Mouse (Mus musculus) forebrain, embryonic 13.5 days (tissue): ENCODE results near the gene Eif2ak2. TPM values are rescaled to one million over a fixed set of nuclear protein-coding genes. Genes with fewer than 3 reads are reported as not detected.

Source experiments
- ATAC-seq: fragments of 200-750 bp; cut with Nextera tagmentation; 2 replicates; pipeline ENCODE4 v1.8.0; 2017
- H3K27ac ChIP-seq: fragments of 300-500 bp; sonication (generic); 2 replicates; pipeline ENCODE4 v1.5.1; 2015; ENCODE audit warnings: inconsistent platforms, mild to moderate bottlenecking, moderate library complexity
- H3K27me3 ChIP-seq: fragments of 300-500 bp; sonication (generic); 2 replicates; pipeline ENCODE4 v1.6.1; 2015; ENCODE audit warnings: mild to moderate bottlenecking, inconsistent platforms
- H3K36me3 ChIP-seq: fragments of 300-500 bp; sonication (generic); 2 replicates; pipeline ENCODE4 v1.6.1; 2015; ENCODE audit warnings: mild to moderate bottlenecking, inconsistent platforms; ENCODE audit not compliant: poor library complexity, severe bottlenecking
- H3K4me1 ChIP-seq: fragments of 300-500 bp; sonication (generic); 2 replicates; pipeline ENCODE4 v1.6.1; 2015; ENCODE audit warnings: inconsistent platforms
- H3K4me2 ChIP-seq: fragments of 300-500 bp; sonication (generic); 2 replicates; pipeline ENCODE4 v1.6.1; 2015; ENCODE audit warnings: inconsistent platforms, mild to moderate bottlenecking, moderate library complexity
- H3K4me3 ChIP-seq: fragments of 300-500 bp; sonication (generic); 2 replicates; pipeline ENCODE4 v1.5.1; 2015; ENCODE audit warnings: mild to moderate bottlenecking, inconsistent platforms
- H3K9ac ChIP-seq: fragments of 300-500 bp; sonication (generic); 2 replicates; pipeline ENCODE4 v1.6.1; 2015; ENCODE audit warnings: mild to moderate bottlenecking, inconsistent platforms
- H3K9me3 ChIP-seq: fragments of 300-500 bp; sonication (generic); replicated peaks from 2 replicates; pipeline ENCODE4 v1.6.1; 2016; ENCODE audit warnings: inconsistent platforms
- WGBS: fragments of 180-500 bp; shearing (Covaris S2); methylation state at CpG from one replicate; pipeline ENCODE4 v1.1.7; 2015; 5-methylcytosine and 5-hydroxymethylcytosine counted together
- polyA plus RNA-seq: library from polyadenylated mRNA; unstranded; fragments of >200 nt; fragmentation: Nextera tagmentation; extraction: Ambion mirVana; gene quantifications from 2 replicates; pipeline ENCODE4 v1.2.1, GENCODE M21; 2015

The Eif2ak2 gene
- polyA plus RNA-seq, 1 experiment from 2014 or later, result 5.2 TPM

- ATAC-seq, result no peak
- no peak overlapping the region for H3K4me3 ChIP-seq
- H3K9ac ChIP-seq, result no peak overlapping the region
- no peaks in the 10 kb centered on the region for H3K27me3 ChIP-seq
- H3K36me3 ChIP-seq, result no peaks in the 10 kb centered on the region
- H3K9me3 ChIP-seq, result no peaks in the 10 kb centered on the region
- no peak overlapping the region for H3K27ac ChIP-seq
- 86% methylated on average over 9 of the region's 9 CpGs for WGBS
- H3K4me2 ChIP-seq, result no peak overlapping the region
- peaks cover 3% of the 10 kb centered on the region; the same call in 1 of the 2 replicates for H3K4me1 ChIP-seq
Measured at GRCm38 (mm10) chr17:78891020-78891419, 8.6 kb upstream of the Eif2ak2 start.

GRCm38 (mm10) chr17:78889184-78889583 lies 6.8 kb upstream of the Eif2ak2 start:
- WGBS, result 49% methylated on average over 3 of the region's 3 CpGs
- Histone ChIP-seq H3K4me2 (no peak overlapping the region), H3K4me1 (no peaks in the 10 kb centered on the region), H3K9ac (no peak overlapping the region), H3K36me3 (no peaks in the 10 kb centered on the region), H3K27me3 (no peaks in the 10 kb centered on the region), H3K4me3 (no peak overlapping the region), H3K27ac (no peak overlapping the region), H3K9me3 (no peaks in the 10 kb centered on the region)
- no peak; the same call in 1 of the 2 replicates for ATAC-seq

GRCm38 (mm10) chr17:78888554-78888953 lies 6.2 kb upstream of the Eif2ak2 start:
- H3K4me1 ChIP-seq, result no peaks in the 10 kb centered on the region
- H3K9me3 ChIP-seq, result no peaks in the 10 kb centered on the region
- H3K27ac ChIP-seq, result no peak overlapping the region
- no peak overlapping the region for H3K9ac ChIP-seq
- WGBS, result 87% methylated on average over 4 of the region's 4 CpGs
- H3K36me3 ChIP-seq, result no peaks in the 10 kb centered on the region
- H3K27me3 ChIP-seq, result no peaks in the 10 kb centered on the region
- H3K4me3 ChIP-seq, result no peak overlapping the region
- H3K4me2 ChIP-seq, result no peak overlapping the region
- ATAC-seq, result no peak

GRCm38 (mm10) chr17:78885286-78886065 lies 3.1 kb upstream of the Eif2ak2 start:
- Histone ChIP-seq H3K9ac (no peak overlapping the region), H3K27ac (no peak overlapping the region), H3K4me3 (no peak overlapping the region), H3K4me2 (no peak overlapping the region), H3K27me3 (no peaks in the 10 kb centered on the region), H3K9me3 (no peaks in the 10 kb centered on the region), H3K4me1 (peaks cover 17% of the 10 kb centered on the region; the same call in 1 of the 2 replicates), H3K36me3 (no peaks in the 10 kb centered on the region)
- no peak for ATAC-seq
- 86% methylated on average over 5 of the region's 5 CpGs for WGBS

- no peaks in the 10 kb centered on the region for H3K9me3 ChIP-seq
- no peak overlapping the region for H3K9ac ChIP-seq
- no peaks in the 10 kb centered on the region for H3K36me3 ChIP-seq
- peaks cover 17% of the 10 kb centered on the region; the same call in 1 of the 2 replicates for H3K4me1 ChIP-seq
- 91% methylated on average over 4 of the region's 4 CpGs for WGBS
- H3K27ac ChIP-seq, result no peak overlapping the region
- H3K27me3 ChIP-seq, result no peaks in the 10 kb centered on the region
- H3K4me3 ChIP-seq, result no peak overlapping the region
- H3K4me2 ChIP-seq, result no peak overlapping the region
- no peak for ATAC-seq
Measured at GRCm38 (mm10) chr17:78883291-78883690, 918 bp upstream of the Eif2ak2 start.

GRCm38 (mm10) chr17:78881878-78882304 lies 482 bp downstream of the Eif2ak2 start:
- Histone ChIP-seq H3K27ac (no peak overlapping the region), H3K36me3 (0 out of 2 replicates have a peak, but pooled peaks cover 3% of the 10 kb centered on the region), H3K9ac (peak overlapping the region; percentile 70), H3K4me3 (peak overlapping the region; percentile 48), H3K27me3 (no peaks in the 10 kb centered on the region), H3K9me3 (no peaks in the 10 kb centered on the region), H3K4me2 (peak overlapping the region; percentile 78), H3K4me1 (peaks cover 17% of the 10 kb centered on the region; the same call in 1 of the 2 replicates)
- ATAC-seq, result peak; percentile 82
- WGBS, result 16% methylated on average over 5 of the region's 7 CpGs

- H3K9me3 ChIP-seq, result no peaks in the 10 kb centered on the region
- no peak overlapping the region for H3K9ac ChIP-seq
- 0 out of 2 replicates have a peak, but pooled peaks cover 3% of the 10 kb centered on the region for H3K36me3 ChIP-seq
- H3K27me3 ChIP-seq, result no peaks in the 10 kb centered on the region
- no peak overlapping the region for H3K27ac ChIP-seq
- H3K4me3 ChIP-seq, result no peak overlapping the region
- no peaks in the 10 kb centered on the region for H3K4me1 ChIP-seq
- no peak overlapping the region for H3K4me2 ChIP-seq
- 86% methylated on average over 6 of the region's 6 CpGs for WGBS
- no peak for ATAC-seq
Measured at GRCm38 (mm10) chr17:78873886-78874285, 8.5 kb downstream of the Eif2ak2 start.

GRCm38 (mm10) chr17:78856243-78856642 lies 26.1 kb downstream of the Eif2ak2 start:
- Histone ChIP-seq H3K9me3 (no peaks in the 10 kb centered on the region), H3K4me3 (no peak overlapping the region), H3K4me1 (no peaks in the 10 kb centered on the region), H3K27me3 (no peaks in the 10 kb centered on the region), H3K4me2 (no peak overlapping the region), H3K9ac (no peak overlapping the region), H3K36me3 (0 out of 2 replicates have a peak, but pooled peaks cover 2% of the 10 kb centered on the region), H3K27ac (no peak overlapping the region)
- ATAC-seq, result no peak
- whole genome bisulfite sequencing, result 87% methylated on average over 10 of the region's 10 CpGs

- no peak overlapping the region for H3K9ac ChIP-seq
- H3K9me3 ChIP-seq, result no peaks in the 10 kb centered on the region
- no peak overlapping the region for H3K4me2 ChIP-seq
- no peak overlapping the region for H3K4me3 ChIP-seq
- no peak overlapping the region for H3K27ac ChIP-seq
- no peaks in the 10 kb centered on the region for H3K4me1 ChIP-seq
- 92% methylated on average over 7 of the region's 7 CpGs for WGBS
- ATAC-seq, result no peak
- no peaks in the 10 kb centered on the region for H3K27me3 ChIP-seq
- H3K36me3 ChIP-seq, result peaks cover 69% of the 10 kb centered on the region
Measured at GRCm38 (mm10) chr17:78842271-78842928, 40.0 kb downstream of the Eif2ak2 start.

GRCm38 (mm10) chr17:78836056-78836455 lies 46.3 kb downstream of the Eif2ak2 start:
- WGBS, result 26% methylated on average over 2 of the region's 2 CpGs
- no peak for ATAC-seq
- Histone ChIP-seq H3K4me3 (peak overlapping the region; percentile 88), H3K36me3 (peaks cover 17% of the 10 kb centered on the region), H3K27ac (peak overlapping the region; percentile 57), H3K4me1 (peaks cover 22% of the 10 kb centered on the region), H3K9me3 (no peaks in the 10 kb centered on the region), H3K9ac (peak overlapping the region; percentile 56), H3K4me2 (peak overlapping the region; percentile 83), H3K27me3 (no peaks in the 10 kb centered on the region)

GRCm38 (mm10) chr17:78834856-78835835 lies 47.2 kb downstream of the Eif2ak2 start, which contains the start of the genes Heatr5b and Gpatch11:
TSS of gene Heatr5b (minus strand) at chr17:78835364.
TSS of gene Gpatch11 (plus strand) at chr17:78835567.
- H3K27ac ChIP-seq, result peak within 1 kb of the TSS; percentile 68
- H3K4me3 ChIP-seq, result peak within 1 kb of the TSS; percentile 88
- under 1% methylated on average over 78 of the region's 81 CpGs for WGBS
- peak within 1 kb of the TSS; percentile 83 for H3K4me2 ChIP-seq
- peaks cover 22% of the 10 kb centered on the region for H3K36me3 ChIP-seq
- peak within 1 kb of the TSS; percentile 92 for H3K9ac ChIP-seq
- H3K27me3 ChIP-seq, result no peaks in the 10 kb centered on the region
- H3K9me3 ChIP-seq, result no peaks in the 10 kb centered on the region
- H3K4me1 ChIP-seq, result peaks cover 22% of the 10 kb centered on the region
- peak; percentile 98 for ATAC-seq
